Mouse (Mus musculus) kidney, embryonic 14.5 days (tissue): ENCODE measurements around the gene Filip1l. TPM values are rescaled to one million over a fixed set of nuclear protein-coding genes. Genes with fewer than 3 reads are reported as not detected.

Experiments
- ATAC-seq: fragments of 200-750 bp; cut with Nextera tagmentation; 2 replicates; pipeline ENCODE4 v1.8.0; 2017; ENCODE audit warnings: moderate number of reproducible peaks, mild to moderate bottlenecking, moderate TSS enrichment, moderate library complexity; ENCODE audit not compliant: low FRiP score, low TSS enrichment
- H3K27ac ChIP-seq: fragments of 300-500 bp; sonication (generic); 2 replicates; pipeline ENCODE4 v1.5.1; 2014; ENCODE audit warnings: low read depth, mild to moderate bottlenecking, low read length, moderate library complexity, mixed read lengths
- H3K27me3 ChIP-seq: fragments of 300-500 bp; sonication (generic); 2 replicates; pipeline ENCODE4 v1.6.1; 2014; ENCODE audit warnings: mild to moderate bottlenecking, low read length; ENCODE audit not compliant: control insufficient read depth, insufficient read depth
- H3K36me3 ChIP-seq: fragments of 300-500 bp; sonication (generic); 2 replicates; pipeline ENCODE4 v1.6.1; 2014; ENCODE audit warnings: low read length, mixed read lengths; ENCODE audit not compliant: control insufficient read depth, insufficient read depth
- H3K4me1 ChIP-seq: fragments of 300-500 bp; sonication (generic); 2 replicates; pipeline ENCODE4 v1.6.1; 2014; ENCODE audit warnings: low read length, mixed read lengths; ENCODE audit not compliant: control insufficient read depth, insufficient read depth
- H3K4me2 ChIP-seq: fragments of 300-500 bp; sonication (generic); replicated peaks from 2 replicates; pipeline ENCODE4 v1.6.1; 2014; ENCODE audit warnings: low read depth, mild to moderate bottlenecking, low read length
- H3K4me3 ChIP-seq: fragments of 300-500 bp; sonication (generic); 2 replicates; pipeline ENCODE4 v1.5.1; 2014; ENCODE audit warnings: mild to moderate bottlenecking, low read length
- H3K9ac ChIP-seq: fragments of 300-500 bp; sonication (generic); 2 replicates; pipeline ENCODE4 v1.6.1; 2014; ENCODE audit warnings: low read depth, mild to moderate bottlenecking, low read length, moderate library complexity
- H3K9me3 ChIP-seq: fragments of 300-500 bp; sonication (generic); 2 replicates; pipeline ENCODE4 v1.6.1; 2016; ENCODE audit warnings: low read length; ENCODE audit not compliant: control insufficient read depth
- WGBS: fragments of 180-500 bp; shearing (Covaris S2); extraction: QIAGEN DNeasy Blood & Tissue Kit; methylation state at CpG from one replicate; pipeline ENCODE4 v1.1.7; 2014; 5-methylcytosine and 5-hydroxymethylcytosine counted together
- polyA plus RNA-seq: library from polyadenylated mRNA; unstranded; fragments of >200 nt; fragmentation: Nextera tagmentation; extraction: Ambion mirVana; gene quantifications from 2 replicates; pipeline ENCODE4 v1.2.1, GENCODE M21; 2014

The Filip1l gene
- polyA plus RNA-seq, 1 experiment from 2014 or later = 21.1 TPM

- no peaks in the 10 kb centered on the region for H3K4me1 ChIP-seq
- WGBS = 72% methylated on average over 5 of the region's 5 CpGs
- no peaks in the 10 kb centered on the region for H3K27me3 ChIP-seq
- no peak overlapping the region for H3K9ac ChIP-seq
- no peak overlapping the region for H3K4me3 ChIP-seq
- no peak overlapping the region for H3K27ac ChIP-seq
- no peak overlapping the region for H3K4me2 ChIP-seq
- H3K36me3 ChIP-seq = no peaks in the 10 kb centered on the region
- no peaks in the 10 kb centered on the region for H3K9me3 ChIP-seq
- no peak for ATAC-seq
Measured at GRCm38 (mm10) chr16:57340613-57340898, 12.3 kb upstream of the Filip1l start.

GRCm38 (mm10) chr16:57346258-57346657 is 6.6 kb upstream of the Filip1l start:
- no peak; the same call in 1 of the 2 replicates for ATAC-seq
- 76% methylated on average over 3 of the region's 3 CpGs for WGBS
- no peaks in the 10 kb centered on the region for H3K4me1 ChIP-seq

DNA sequence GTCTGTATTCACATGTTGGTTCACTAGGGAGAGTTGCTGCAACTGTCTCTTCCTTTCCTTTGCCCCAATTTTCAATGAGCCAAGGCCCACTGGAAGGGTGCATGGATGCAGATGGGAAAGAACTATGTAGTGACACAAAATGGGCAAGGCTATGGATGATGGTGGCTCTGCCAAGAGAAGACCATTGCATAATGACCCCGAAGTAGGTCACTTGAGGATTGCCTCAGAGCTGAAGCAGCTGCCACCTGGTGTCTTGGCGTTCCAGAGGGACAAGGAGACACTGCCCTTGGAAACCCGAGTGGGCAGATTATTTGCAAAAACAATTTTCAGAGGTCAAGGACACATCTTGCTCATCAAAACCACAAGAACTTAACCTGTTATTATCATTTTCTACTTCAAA is 3.9 kb upstream of the Filip1l start:
- no peaks in the 10 kb centered on the region for H3K9me3 ChIP-seq
- no peaks in the 10 kb centered on the region for H3K27me3 ChIP-seq
- H3K4me2 ChIP-seq = no peak overlapping the region
- no peak overlapping the region for H3K27ac ChIP-seq
- H3K36me3 ChIP-seq = no peaks in the 10 kb centered on the region
- H3K4me1 ChIP-seq = no peaks in the 10 kb centered on the region
- H3K4me3 ChIP-seq = no peak overlapping the region
- WGBS = 72% methylated on average over 3 of the region's 3 CpGs
- no peak for ATAC-seq
- no peak overlapping the region for H3K9ac ChIP-seq

More at GRCm38 (mm10) chr16:57346258-57346657, 6.6 kb upstream of the Filip1l start:
- no peak overlapping the region for H3K4me2 ChIP-seq
- no peaks in the 10 kb centered on the region for H3K9me3 ChIP-seq
- H3K27ac ChIP-seq = no peak overlapping the region
- no peaks in the 10 kb centered on the region for H3K36me3 ChIP-seq
- no peak overlapping the region for H3K4me3 ChIP-seq
- no peaks in the 10 kb centered on the region for H3K27me3 ChIP-seq
- no peak overlapping the region for H3K9ac ChIP-seq

DNA sequence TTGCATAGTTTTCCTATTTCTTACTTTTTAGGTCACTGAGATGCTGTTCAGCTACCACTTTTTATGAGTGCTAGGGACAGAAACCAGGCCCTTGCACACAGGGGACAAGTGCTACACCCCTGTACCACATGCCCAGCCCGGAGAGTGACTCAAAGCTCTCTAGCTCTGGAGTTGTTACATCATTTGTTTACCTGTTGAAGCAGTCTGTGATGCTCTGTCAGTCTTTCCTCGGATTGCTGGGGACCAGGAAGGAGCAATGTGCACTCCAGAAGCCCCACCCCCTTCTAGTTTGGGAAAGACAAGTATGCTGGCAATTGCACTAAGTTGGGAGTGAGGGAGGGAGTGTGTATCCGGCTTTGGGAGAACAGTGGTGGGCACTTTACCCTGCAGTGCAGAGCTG is 3.2 kb upstream of the Filip1l start:
- no peaks in the 10 kb centered on the region for H3K27me3 ChIP-seq
- no peak overlapping the region for H3K4me2 ChIP-seq
- no peak overlapping the region for H3K9ac ChIP-seq
- H3K36me3 ChIP-seq = no peaks in the 10 kb centered on the region
- H3K4me3 ChIP-seq = no peak overlapping the region
- H3K9me3 ChIP-seq = no peaks in the 10 kb centered on the region
- ATAC-seq = no peak
- no peak overlapping the region for H3K27ac ChIP-seq
- H3K4me1 ChIP-seq = no peaks in the 10 kb centered on the region
- 55% methylated on average over 3 of the region's 3 CpGs for WGBS

GRCm38 (mm10) chr16:57353166-57353721 is 351 bp downstream of the Filip1l start:
- no peak for ATAC-seq
- Histone ChIP-seq H3K4me3 (no peak overlapping the region), H3K36me3 (no peaks in the 10 kb centered on the region), H3K27ac (no peak overlapping the region), H3K9me3 (no peaks in the 10 kb centered on the region), H3K4me2 (no peak overlapping the region), H3K9ac (no peak overlapping the region), H3K27me3 (no peaks in the 10 kb centered on the region), H3K4me1 (no peaks in the 10 kb centered on the region)
- 88% methylated on average over 11 of the region's 11 CpGs for WGBS

DNA sequence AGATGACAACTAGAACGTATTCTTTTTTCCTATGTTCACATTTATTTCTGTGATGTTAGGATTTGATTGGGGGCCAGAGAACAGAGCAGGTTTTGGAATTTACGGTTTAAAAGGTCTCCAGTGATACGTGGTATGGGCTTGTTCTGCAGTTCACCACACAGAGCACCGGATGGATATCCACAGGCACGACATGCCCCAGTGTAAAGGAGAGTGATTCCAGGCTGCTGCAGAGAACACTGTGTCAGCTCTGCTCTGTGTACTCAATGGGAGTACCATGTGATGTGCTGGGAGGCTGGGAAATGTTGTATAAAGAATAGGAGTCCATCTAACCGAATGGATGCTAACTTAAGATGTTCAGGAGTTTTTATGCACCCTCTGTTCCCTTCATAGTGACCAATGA is 1.0 kb downstream of the Filip1l start:
- Histone ChIP-seq H3K36me3 (no peaks in the 10 kb centered on the region), H3K9me3 (no peaks in the 10 kb centered on the region), H3K4me1 (no peaks in the 10 kb centered on the region), H3K4me2 (no peak overlapping the region), H3K9ac (no peak overlapping the region), H3K27ac (no peak overlapping the region), H3K4me3 (no peak overlapping the region), H3K27me3 (no peaks in the 10 kb centered on the region)
- 48% methylated on average over 6 of the region's 6 CpGs for WGBS
- no peak for ATAC-seq

GRCm38 (mm10) chr16:57356454-57356853 is 3.6 kb downstream of the Filip1l start:
- ATAC-seq = no peak
- H3K36me3 ChIP-seq = no peaks in the 10 kb centered on the region
- H3K27ac ChIP-seq = no peak overlapping the region
- no peak overlapping the region for H3K4me3 ChIP-seq
- 55% methylated on average over 6 of the region's 6 CpGs for WGBS
- H3K4me2 ChIP-seq = no peak overlapping the region
- no peaks in the 10 kb centered on the region for H3K4me1 ChIP-seq
- no peaks in the 10 kb centered on the region for H3K27me3 ChIP-seq
- H3K9ac ChIP-seq = no peak overlapping the region
- no peaks in the 10 kb centered on the region for H3K9me3 ChIP-seq

DNA sequence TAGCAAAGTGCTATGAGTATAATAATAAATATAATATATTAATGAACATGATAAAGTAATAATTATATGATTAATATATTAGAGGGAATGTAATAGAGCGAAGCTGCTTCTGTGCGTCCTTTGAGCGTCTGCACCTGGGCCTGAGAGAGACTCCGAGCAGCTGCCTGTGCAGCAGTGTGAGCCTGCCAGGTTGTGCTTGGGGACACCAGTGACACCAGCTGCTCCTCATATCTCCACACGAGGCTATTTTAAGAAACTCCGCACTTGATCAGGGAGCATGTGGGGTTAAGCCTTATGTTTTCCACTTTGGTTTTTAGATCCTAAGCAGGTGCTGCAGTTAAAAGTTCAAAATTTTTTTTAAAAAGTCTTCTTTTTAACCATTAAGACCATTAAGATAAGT is 4.1 kb downstream of the Filip1l start:
- Histone ChIP-seq H3K4me2 (no peak overlapping the region), H3K4me1 (no peaks in the 10 kb centered on the region), H3K27me3 (no peaks in the 10 kb centered on the region), H3K36me3 (no peaks in the 10 kb centered on the region), H3K27ac (no peak overlapping the region), H3K9me3 (no peaks in the 10 kb centered on the region), H3K9ac (no peak overlapping the region), H3K4me3 (no peak overlapping the region)
- ATAC-seq = no peak
- 92% methylated on average over 6 of the region's 6 CpGs for WGBS

DNA sequence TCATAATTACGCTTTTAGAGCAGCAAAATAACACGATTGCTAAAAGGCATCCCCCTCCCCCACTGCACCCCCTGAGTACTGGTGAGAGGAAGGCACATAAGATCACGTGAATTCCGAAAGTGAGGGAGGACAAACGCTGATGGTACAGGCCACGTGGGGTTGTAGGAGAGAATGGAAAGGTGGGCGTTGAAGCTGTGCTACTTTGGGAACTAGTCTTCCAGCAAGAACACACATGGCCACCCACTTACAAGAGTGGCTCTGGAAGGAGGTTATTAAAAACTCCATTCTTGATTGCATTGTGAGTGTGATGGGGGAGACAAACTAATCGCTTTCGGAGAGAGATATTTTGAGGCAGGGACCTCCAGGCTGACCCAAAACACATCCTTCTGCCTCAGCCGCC is 6.4 kb downstream of the Filip1l start:
- Histone ChIP-seq H3K27me3 (no peaks in the 10 kb centered on the region), H3K27ac (no peak overlapping the region), H3K4me2 (no peak overlapping the region), H3K9ac (no peak overlapping the region), H3K4me1 (0 out of 2 replicates have a peak, but pooled peaks cover 5% of the 10 kb centered on the region), H3K36me3 (no peaks in the 10 kb centered on the region), H3K4me3 (no peak overlapping the region), H3K9me3 (no peaks in the 10 kb centered on the region)
- no peak for ATAC-seq
- 92% methylated on average over 10 of the region's 10 CpGs for WGBS
